Mouse (Mus musculus) erythroblast, embryonic 14.5 days (primary cell): ENCODE measurements around the gene Ccdc126. TPM values are rescaled to one million over a fixed set of nuclear protein-coding genes. Genes with fewer than 3 reads are reported as not detected.

Experiments used
- H3K27me3 ChIP-seq: 2 replicates; pipeline ENCODE4 v1.6.1; 2012; ENCODE audit warnings: inconsistent platforms; ENCODE audit not compliant: control insufficient read depth
- H3K36me3 ChIP-seq: 2 replicates; pipeline ENCODE4 v1.6.1; 2012; ENCODE audit warnings: mild to moderate bottlenecking, inconsistent platforms; ENCODE audit not compliant: control insufficient read depth
- H3K4me1 ChIP-seq: 2 replicates; pipeline ENCODE4 v1.6.1; 2012; ENCODE audit warnings: inconsistent platforms; ENCODE audit not compliant: control insufficient read depth
- H3K4me3 ChIP-seq: replicated peaks from 2 replicates; pipeline ENCODE3; 2012; ENCODE audit warnings: moderate library complexity, mild to moderate bottlenecking, inconsistent platforms
- H3K9me3 ChIP-seq: 2 replicates; pipeline ENCODE4 v1.6.1; 2012; ENCODE audit warnings: low read length, inconsistent platforms, mixed read lengths; ENCODE audit not compliant: control insufficient read depth
- GATA1 ChIP-seq: IDR thresholded peaks from 2 replicates; pipeline ENCODE4 v1.6.1; 2012; ENCODE audit warnings: low read length, inconsistent platforms, mixed read lengths
- TAL1 ChIP-seq: IDR thresholded peaks from 3 replicates; pipeline ENCODE4 v1.6.1; 2012; ENCODE audit warnings: low read length, inconsistent platforms, mixed read lengths
- polyA plus RNA-seq: library from polyadenylated mRNA; stranded (reverse); fragments of >175 nt; gene quantifications from 2 replicates; pipeline ENCODE4 v1.2.3, GENCODE M21; 2012

The Ccdc126 gene
- polyA plus RNA-seq, 1 experiment, result not detected

GRCm38 (mm10) chr6:49338566-49338965, 19.5 kb downstream of the Ccdc126 start:
- H3K9me3 ChIP-seq, result no peaks in the 10 kb centered on the region
- no peak overlapping the region for H3K4me3 ChIP-seq
- H3K36me3 ChIP-seq, result no peaks in the 10 kb centered on the region; the same call in 1 of the 2 replicates
- H3K27me3 ChIP-seq, result no peaks in the 10 kb centered on the region
- TF ChIP-seq GATA1 (no peak), TAL1 (no peak)
- no peaks in the 10 kb centered on the region for H3K4me1 ChIP-seq

GRCm38 (mm10) chr6:49339145-49339544, 20.1 kb downstream of the Ccdc126 start:
- H3K27me3 ChIP-seq, result no peaks in the 10 kb centered on the region
- no peaks in the 10 kb centered on the region; the same call in 1 of the 2 replicates for H3K36me3 ChIP-seq
- no peaks in the 10 kb centered on the region for H3K4me1 ChIP-seq
- no peak overlapping the region for H3K4me3 ChIP-seq
- TF ChIP-seq GATA1 (no peak), TAL1 (no peak)
- no peaks in the 10 kb centered on the region for H3K9me3 ChIP-seq

- H3K27me3 ChIP-seq, result no peaks in the 10 kb centered on the region
- no peaks in the 10 kb centered on the region for H3K36me3 ChIP-seq
- TF ChIP-seq GATA1 (no peak), TAL1 (no peak)
- H3K4me1 ChIP-seq, result no peaks in the 10 kb centered on the region
- no peaks in the 10 kb centered on the region for H3K9me3 ChIP-seq
- no peak overlapping the region for H3K4me3 ChIP-seq
These were observed 24.8 kb downstream of the Ccdc126 start for GRCm38 (mm10) chr6:49343737-49344469.

- H3K36me3 ChIP-seq, result no peaks in the 10 kb centered on the region
- H3K27me3 ChIP-seq, result no peaks in the 10 kb centered on the region
- H3K4me1 ChIP-seq, result no peaks in the 10 kb centered on the region
- TF ChIP-seq TAL1 (no peak), GATA1 (no peak)
- H3K9me3 ChIP-seq, result no peaks in the 10 kb centered on the region
- no peak overlapping the region for H3K4me3 ChIP-seq
These were observed 30.8 kb downstream of the Ccdc126 start for GRCm38 (mm10) chr6:49349826-49350225.

- Histone ChIP-seq H3K27me3 (no peaks in the 10 kb centered on the region), H3K4me3 (no peak overlapping the region), H3K4me1 (no peaks in the 10 kb centered on the region), H3K36me3 (no peaks in the 10 kb centered on the region), H3K9me3 (no peaks in the 10 kb centered on the region)
- TF ChIP-seq GATA1 (no peak), TAL1 (no peak)
These were observed 35.5 kb downstream of the Ccdc126 start for GRCm38 (mm10) chr6:49354613-49355012.

- Histone ChIP-seq H3K27me3 (no peaks in the 10 kb centered on the region), H3K36me3 (no peaks in the 10 kb centered on the region), H3K9me3 (no peaks in the 10 kb centered on the region), H3K4me3 (no peak overlapping the region), H3K4me1 (no peaks in the 10 kb centered on the region)
- no peak for TF ChIP-seq GATA1
- TF ChIP-seq TAL1, result no peak
These were observed 36.1 kb downstream of the Ccdc126 start for GRCm38 (mm10) chr6:49355171-49355570.

- TF ChIP-seq GATA1, result no peak
- TF ChIP-seq TAL1, result no peak
- Histone ChIP-seq H3K27me3 (no peaks in the 10 kb centered on the region), H3K36me3 (no peaks in the 10 kb centered on the region), H3K4me3 (no peak overlapping the region), H3K4me1 (no peaks in the 10 kb centered on the region), H3K9me3 (no peaks in the 10 kb centered on the region)
These were observed 41.3 kb downstream of the Ccdc126 start for GRCm38 (mm10) chr6:49360420-49360819.

- H3K36me3 ChIP-seq, result no peaks in the 10 kb centered on the region; the same call in 1 of the 2 replicates
- peaks cover 30% of the 10 kb centered on the region for H3K4me1 ChIP-seq
- no peaks in the 10 kb centered on the region for H3K9me3 ChIP-seq
- H3K4me3 ChIP-seq, result peak within 1 kb of the TSS; percentile 75
- H3K27me3 ChIP-seq, result no peaks in the 10 kb centered on the region
- TF ChIP-seq GATA1 (no peak), TAL1 (no peak)
These were observed 48.3 kb downstream of the Ccdc126 start, which contains the start of gene Fam221a for GRCm38 (mm10) chr6:49367159-49368054. Fam221a (plus strand) TSS chr6:49367739.

GRCm38 (mm10) chr6:49368212-49368611, 49.1 kb downstream of the Ccdc126 start:
- Histone ChIP-seq H3K36me3 (no peaks in the 10 kb centered on the region; the same call in 1 of the 2 replicates), H3K27me3 (no peaks in the 10 kb centered on the region), H3K4me1 (peaks cover 34% of the 10 kb centered on the region), H3K4me3 (peak overlapping the region; percentile 75), H3K9me3 (no peaks in the 10 kb centered on the region)
- TF ChIP-seq TAL1, result no peak
- no peak for TF ChIP-seq GATA1
